22 mouse cellular contexts compared by ENCODE assay signal in genomic region chr3:86898366-86898765, GRCm38 (mm10).
"Had no signal": no experiment of that assay in that cellular context is flagged by ENCODE, and none has a peak within 500 bp of the region (broad histone marks: within the 10 kb centered on the region; RNA-seq: fewer than 3 reads in every experiment).

No protein-coding gene starts in this region.

- ATAC-seq: liver, postnatal 0 days; midbrain, embryonic 13.5 days; midbrain, embryonic 16.5 days had no signal

- H3K4me1 ChIP-seq: lung, embryonic 15.5 days; midbrain, embryonic 13.5 days; stomach, embryonic 15.5 days had no signal

- H3K4me2 ChIP-seq: limb, embryonic 12.5 days; limb, embryonic 15.5 days; liver, embryonic 11.5 days; lung, embryonic 15.5 days; midbrain, embryonic 13.5 days; stomach, embryonic 15.5 days had no signal

- DNase-seq: kidney, adult 18-20 months; kidney, adult 9 months; kidney, postnatal 14 days; kidney, postnatal 4 days; left cerebral cortex, postnatal 4 days; liver, postnatal 0 days; lung, postnatal 10 days; lung, postnatal 36 days; retina, postnatal 1 day; right cerebral cortex, postnatal 25 days; spleen, adult 18-20 months; thymus, postnatal 25 days had no signal

- H3K36me3 ChIP-seq: limb, embryonic 12.5 days; limb, embryonic 15.5 days; lung, embryonic 15.5 days; stomach, embryonic 15.5 days had no signal

- H3K27me3 ChIP-seq: limb, embryonic 12.5 days; limb, embryonic 15.5 days; lung, embryonic 15.5 days; megakaryocyte, embryonic 14.5 days; midbrain, embryonic 13.5 days; stomach, embryonic 15.5 days had no signal

- H3K9me3 ChIP-seq: limb, embryonic 12.5 days; limb, embryonic 15.5 days; lung, embryonic 15.5 days; stomach, embryonic 15.5 days had no signal

- H3K9ac ChIP-seq: limb, embryonic 12.5 days; limb, embryonic 15.5 days; liver, embryonic 14.5 days; liver, postnatal 0 days; lung, embryonic 15.5 days; midbrain, embryonic 13.5 days; stomach, embryonic 15.5 days had no signal

- H3K4me3 ChIP-seq: limb, embryonic 12.5 days; limb, embryonic 15.5 days; lung, embryonic 15.5 days; megakaryocyte, embryonic 14.5 days; midbrain, embryonic 13.5 days; myocyte; stomach, embryonic 15.5 days had no signal

- H3K27ac ChIP-seq: limb, embryonic 12.5 days; liver, embryonic 14.5 days; lung, embryonic 15.5 days; midbrain, embryonic 13.5 days; stomach, embryonic 15.5 days had no signal
